Mouse (Mus musculus) heart, postnatal 10 days (tissue): ENCODE results near the gene Paxbp1. TPM values are rescaled to one million over a fixed set of nuclear protein-coding genes. Genes with fewer than 3 reads are reported as not detected.

Experiments used
- DNase-seq, 2 experiments: peaks; one replicate each; pipeline ENCODE4 v3.0.0; 2021
- intact Hi-C: fragments of 180-260 bp; cut with DNase I; formaldehyde crosslinking; loops from one replicate; pipeline ENCODE4 v1.15.1; 2025
- total RNA-seq, 2 experiments: library from RNA; stranded (reverse); gene quantifications; 2 replicates each; pipeline ENCODE4 v1.2.3; 2021

The Paxbp1 gene
- total RNA-seq, 2 experiments from 2014 or later, result 22.6 to 27.2 TPM

GRCm38 (mm10) chr16:91004915-91005538 is 39.3 kb downstream of the Paxbp1 start:
- intact Hi-C loops, result no loop called here

GRCm38 (mm10) chr16:91001098-91001497 is 43.2 kb downstream of the Paxbp1 start:
- intact Hi-C loops, result no loop called here
- no peak for DNase-seq

More at GRCm38 (mm10) chr16:91004915-91005538, 39.3 kb downstream of the Paxbp1 start:
- no peak for DNase-seq

- DNase-seq, result no peak
- intact Hi-C loops, result no loop called here
These were observed 44.5 kb downstream of the Paxbp1 start for GRCm38 (mm10) chr16:90999827-91000226.

- no peak for DNase-seq
- intact Hi-C loops, result no loop called here
These were observed 46.5 kb downstream of the Paxbp1 start for GRCm38 (mm10) chr16:90997822-90998221.

- intact Hi-C loops, result no loop called here
- DNase-seq, result no peak
These were observed 47.8 kb downstream of the Paxbp1 start for GRCm38 (mm10) chr16:90996327-90997243.

DNA sequence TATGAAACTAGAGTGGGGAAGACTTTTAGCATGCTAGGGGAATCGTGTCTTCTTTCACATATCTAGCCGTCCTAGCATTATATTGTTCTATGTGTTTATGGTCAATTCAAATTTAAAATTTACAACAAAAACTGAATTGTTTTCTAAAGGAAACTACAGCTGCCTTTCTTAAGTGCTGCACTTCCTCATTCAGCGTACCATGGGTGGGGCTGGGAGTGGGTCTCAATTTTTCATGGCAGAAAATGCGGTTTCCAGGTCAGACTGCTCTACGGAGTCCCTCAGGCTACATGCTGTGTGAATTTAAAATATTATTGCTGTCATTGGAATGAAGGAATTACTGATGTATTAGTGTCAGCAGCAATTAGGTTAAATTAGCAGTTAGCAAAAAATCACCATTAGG is 48.8 kb downstream of the Paxbp1 start:
- no peak for DNase-seq
- intact Hi-C loops, result no loop called here

- intact Hi-C loops, result no loop called here
These were observed 49.3 kb downstream of the Paxbp1 start for GRCm38 (mm10) chr16:90995023-90995422.

GRCm38 (mm10) chr16:90989162-90989561 is 55.2 kb downstream of the Paxbp1 start:
- intact Hi-C loops, result no loop called here
- no peak for DNase-seq

More at GRCm38 (mm10) chr16:90995023-90995422, 49.3 kb downstream of the Paxbp1 start:
- DNase-seq, result peak; percentile 47 to 54

- DNase-seq, result no peak
- intact Hi-C loops, result no loop called here
These were observed 55.7 kb downstream of the Paxbp1 start for GRCm38 (mm10) chr16:90988665-90989064.

DNA sequence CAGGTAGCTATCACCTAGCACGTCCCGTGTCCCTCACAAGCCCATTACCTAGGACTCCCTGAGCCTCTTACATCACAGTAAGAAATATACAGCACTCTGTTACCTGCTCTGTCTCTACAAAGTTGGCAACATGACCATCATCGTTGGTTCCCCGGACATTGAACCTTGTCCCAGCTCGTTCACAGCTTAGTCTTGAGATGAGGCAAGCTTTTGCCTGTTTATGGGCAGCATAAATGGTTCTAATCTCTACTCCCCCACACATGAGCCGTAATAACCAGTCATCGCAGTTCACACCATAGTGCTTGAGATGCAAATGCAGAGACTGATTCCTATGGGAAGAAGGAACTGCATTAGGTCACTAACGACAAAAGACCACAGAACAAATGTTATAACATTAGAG is 56.3 kb downstream of the Paxbp1 start:
- intact Hi-C loops, result no loop called here
- DNase-seq, result no peak

DNA sequence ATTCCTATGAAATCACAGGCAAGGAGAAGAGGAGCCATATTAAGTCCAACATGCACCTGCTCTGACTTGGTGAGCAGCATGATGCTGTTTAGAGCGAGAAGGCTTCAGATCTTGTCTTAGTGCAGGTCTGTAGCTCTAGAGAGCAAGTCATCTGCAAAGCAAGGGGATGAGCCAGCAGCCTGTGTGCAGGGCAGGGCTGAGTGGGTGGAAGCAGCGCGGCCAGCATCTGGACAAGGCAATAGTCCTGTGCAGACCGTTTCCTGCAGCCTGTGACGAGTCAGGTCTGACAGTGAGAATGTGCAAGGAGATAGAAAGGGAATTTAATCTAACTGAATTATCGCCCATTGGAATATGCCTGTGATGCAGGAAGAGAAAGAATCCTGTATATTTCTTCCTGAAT is 73.3 kb downstream of the Paxbp1 start:
- intact Hi-C loops, result no loop called here
- DNase-seq, result no peak

DNA sequence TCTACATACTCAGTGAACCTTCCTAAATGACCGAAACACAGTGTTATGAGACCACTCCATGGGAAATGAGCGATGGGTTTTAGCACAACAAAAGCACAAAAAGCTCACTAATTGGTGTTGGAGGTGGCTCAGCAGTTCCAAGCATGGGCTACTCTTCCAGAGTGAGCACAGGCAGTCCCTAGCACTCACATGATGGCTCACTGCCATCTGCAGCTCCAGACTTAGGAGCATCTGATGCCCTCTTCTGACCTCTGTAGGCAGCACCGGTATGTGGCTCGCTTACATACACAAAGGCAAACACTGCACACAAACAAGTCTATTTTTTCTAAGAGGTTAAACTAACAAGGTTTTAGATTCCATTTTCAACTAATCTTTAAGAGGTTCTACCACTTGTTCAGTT is 78.1 kb downstream of the Paxbp1 start:
- DNase-seq, result no peak
- intact Hi-C loops, result no loop called here

- DNase-seq, result no peak
- intact Hi-C loops, result no loop called here
These were observed 80.0 kb downstream of the Paxbp1 start for GRCm38 (mm10) chr16:90964302-90964701.

Other genes starting within 250 kb of the Paxbp1 start
- gene Urb1, start 234.1 kb downstream of the Paxbp1 start, total RNA-seq, result 10 to 100 TPM; 10.8 to 11.3 TPM
- 1 to 10 TPM; 1.6 to 2.9 TPM for gene Eva1c, start 217.8 kb downstream of the Paxbp1 start, total RNA-seq
- gene Cfap298, start 109.4 kb downstream of the Paxbp1 start, total RNA-seq, result 10 to 100 TPM; 29.3 to 34.5 TPM
- 10 to 100 TPM; 29.0 to 30.8 TPM for gene Synj1, start 33.2 kb downstream of the Paxbp1 start, total RNA-seq
- gene 4932438H23Rik, start 50.6 kb upstream of the Paxbp1 start, total RNA-seq, result under 1 TPM in 1 of 2 experiments, not detected in 1; 0.19 TPM
- not detected for gene Olig2, start 180.9 kb upstream of the Paxbp1 start, total RNA-seq
- gene Olig1, start 225.2 kb upstream of the Paxbp1 start, total RNA-seq, result not detected